Mouse (Mus musculus) hematopoietic stem cell, adult 5-6 weeks (primary cell): ENCODE measurements around the gene Nmt1. TPM values are rescaled to one million over a fixed set of nuclear protein-coding genes. Genes with fewer than 3 reads are reported as not detected.
A peak's percentile ranks its signal among the peaks of the same experiment; 100 is the strongest.

ENCODE experiments used
- ATAC-seq, 2 experiments: fragments of 125-278 bp in 1 of 2; replicated peaks in 1 of 2; 2 replicates each; pipeline ENCODE4 v1.8.0; 2016 to 2017; ENCODE audit warnings: inconsistent platforms in 2 of 2, mild to moderate bottlenecking in 2 of 2, moderate number of reproducible peaks in 2 of 2, low read depth in 1 of 2, moderate TSS enrichment in 1 of 2; ENCODE audit not compliant: low FRiP score in 2 of 2, poor library complexity in 2 of 2, severe bottlenecking in 2 of 2, insufficient read depth in 1 of 2, low TSS enrichment in 1 of 2
- total RNA-seq: library from RNA; stranded (forward); fragments of 172-1452, 232-1000 nt; gene quantifications from 2 replicates; pipeline ENCODE4 v1.2.3, GENCODE M21; 2017

The Nmt1 gene
- total RNA-seq, 1 experiment from 2014 or later: 26.8 TPM

DNA sequence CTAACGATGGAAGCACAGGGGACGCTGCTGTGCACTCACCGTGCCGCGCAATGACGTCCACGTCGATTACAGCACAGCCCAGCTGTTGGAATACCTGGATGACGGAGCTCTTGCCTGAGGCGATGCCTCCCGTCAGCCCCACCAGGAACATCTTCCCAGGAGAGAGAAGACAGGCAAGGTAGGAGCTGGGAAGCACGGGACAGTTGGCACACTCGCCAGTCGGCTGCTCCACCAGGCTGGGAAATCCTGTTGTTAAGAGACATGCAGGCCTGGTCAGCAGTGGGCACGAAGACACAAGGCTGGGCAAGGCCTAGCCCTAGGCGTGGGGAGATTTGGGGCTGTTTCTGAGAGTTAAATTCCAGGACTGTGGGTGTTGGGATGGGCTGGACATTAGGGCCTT, 27.9 kb upstream of the Nmt1 start:
- no peak for ATAC-seq

DNA sequence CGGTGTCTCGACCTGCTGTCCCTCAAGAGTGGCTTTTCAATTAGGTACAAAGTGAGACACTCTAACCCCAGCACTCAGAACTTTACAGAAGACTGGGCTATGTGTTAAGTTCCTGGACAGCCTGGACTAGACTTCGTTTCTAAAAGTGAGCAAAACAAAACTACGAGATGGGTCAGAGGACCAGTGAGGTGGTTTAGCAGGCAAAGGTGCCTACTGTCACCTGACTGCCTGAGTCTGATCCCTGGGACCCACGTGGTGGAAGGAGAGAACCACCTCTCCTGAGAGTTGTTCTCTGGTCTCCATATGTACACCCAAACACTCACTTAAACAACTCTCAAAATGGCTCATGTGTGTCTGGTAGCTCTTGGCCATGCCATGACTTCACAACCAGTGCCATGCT, 26.9 kb upstream of the Nmt1 start:
- no peak for ATAC-seq

DNA sequence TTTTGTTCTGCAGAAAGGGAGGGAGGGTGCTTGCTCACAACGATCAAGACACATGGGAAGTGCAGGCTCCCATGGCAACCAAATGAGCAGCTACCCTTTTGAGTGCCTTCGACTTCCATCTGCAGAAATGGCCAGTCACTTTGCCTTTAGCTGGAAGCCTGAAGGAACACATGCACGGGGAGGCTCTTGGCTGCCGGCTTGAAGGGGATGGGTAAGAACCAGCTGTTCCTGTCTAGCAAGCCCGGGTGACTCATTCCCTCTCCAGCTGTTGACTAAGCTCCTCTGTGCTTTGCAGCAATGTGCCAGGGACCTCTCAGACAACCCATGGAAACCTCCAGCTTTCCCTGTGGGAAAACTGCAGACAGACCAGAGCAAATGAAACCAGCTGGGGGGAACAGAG, 24.8 kb upstream of the Nmt1 start:
- ATAC-seq: no peak

DNA sequence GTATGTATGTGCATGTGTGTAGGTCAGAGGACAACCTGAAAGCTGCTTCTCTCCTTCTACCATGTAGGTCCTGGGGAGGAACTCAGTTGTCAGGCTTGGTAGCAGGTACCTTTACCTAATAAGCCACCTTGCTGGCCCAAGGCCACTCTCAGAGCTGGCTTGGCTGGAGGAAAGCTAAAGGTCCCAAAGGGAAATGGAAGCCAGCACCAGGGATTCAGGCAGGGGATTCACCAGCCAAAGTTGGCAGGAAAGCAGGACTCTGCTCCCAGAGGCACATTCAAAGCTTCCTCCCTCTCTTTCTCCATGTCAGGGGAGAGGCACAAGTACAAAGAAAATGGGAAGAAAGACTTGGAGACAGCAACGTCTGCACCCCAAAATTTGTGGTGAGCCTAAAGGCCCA, 23.1 kb upstream of the Nmt1 start:
- ATAC-seq: no peak

DNA sequence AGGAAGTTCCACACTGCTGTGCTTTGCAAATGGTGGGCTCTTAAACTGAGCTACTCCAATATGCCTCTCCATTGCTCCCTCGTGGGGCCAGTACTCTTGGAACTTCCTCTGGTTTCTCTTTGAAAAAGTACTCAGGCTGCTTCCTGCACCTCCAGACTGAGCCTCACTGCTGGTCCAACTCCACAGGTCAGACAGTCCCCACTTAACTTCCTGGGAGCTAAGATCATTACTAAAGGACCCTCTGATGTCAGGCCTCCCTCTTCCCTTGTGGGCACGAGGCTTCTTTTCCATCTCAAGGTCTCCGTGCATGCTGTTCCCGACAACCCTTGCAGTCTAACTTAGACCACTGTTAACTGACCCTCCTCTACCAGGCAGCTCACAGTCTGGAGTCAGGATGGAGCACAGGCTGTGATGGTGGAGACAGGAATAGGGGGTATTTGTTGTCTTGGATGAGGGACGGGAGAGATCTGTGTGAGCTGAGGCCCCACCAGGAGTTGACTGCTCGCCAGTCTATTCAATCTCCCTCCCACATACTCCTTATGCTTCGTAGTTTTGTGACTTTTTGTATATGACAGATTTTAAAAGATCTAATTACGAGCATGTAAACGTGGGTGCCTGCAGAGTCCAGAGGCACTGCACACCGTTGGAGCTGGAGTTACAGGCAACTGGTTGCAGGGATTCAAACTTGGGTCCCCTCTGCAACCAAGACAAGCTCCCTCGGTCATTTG, 22.6 kb upstream of the Nmt1 start:
- ATAC-seq: no peak

DNA sequence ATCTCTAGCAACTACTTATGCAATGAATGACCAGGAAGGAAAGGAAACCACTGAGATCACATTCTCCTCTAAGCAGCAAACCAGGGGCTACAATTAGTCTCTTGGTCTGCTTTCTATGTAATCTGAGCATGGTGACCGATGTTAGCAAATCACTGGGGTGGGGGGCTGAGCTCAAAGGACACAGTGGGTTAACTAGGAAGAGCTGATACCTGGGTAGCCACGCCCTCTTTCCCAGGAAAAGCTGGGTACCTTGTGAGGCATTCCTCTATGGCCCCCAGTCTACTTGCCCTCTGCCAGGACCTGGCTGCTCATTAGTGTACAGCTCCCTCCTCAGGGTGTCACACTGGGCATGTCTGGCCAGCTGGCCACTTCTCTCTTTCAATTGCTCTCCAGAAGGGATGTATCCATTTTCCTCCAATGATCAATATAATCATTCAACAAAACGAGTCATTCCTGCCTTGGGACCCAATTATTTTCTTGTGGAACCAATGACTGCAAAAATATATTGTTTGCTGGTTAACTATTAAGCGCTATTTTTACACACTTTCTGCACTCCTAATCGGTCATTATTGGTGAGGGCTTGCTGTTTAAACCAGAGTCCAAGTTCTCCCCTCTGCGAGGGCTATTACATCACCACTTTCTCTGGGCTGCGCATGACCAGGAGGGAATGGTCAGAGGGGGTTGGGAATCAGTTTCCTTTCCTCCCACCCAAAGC, 21.5 kb upstream of the Nmt1 start:
- ATAC-seq: no peak

DNA sequence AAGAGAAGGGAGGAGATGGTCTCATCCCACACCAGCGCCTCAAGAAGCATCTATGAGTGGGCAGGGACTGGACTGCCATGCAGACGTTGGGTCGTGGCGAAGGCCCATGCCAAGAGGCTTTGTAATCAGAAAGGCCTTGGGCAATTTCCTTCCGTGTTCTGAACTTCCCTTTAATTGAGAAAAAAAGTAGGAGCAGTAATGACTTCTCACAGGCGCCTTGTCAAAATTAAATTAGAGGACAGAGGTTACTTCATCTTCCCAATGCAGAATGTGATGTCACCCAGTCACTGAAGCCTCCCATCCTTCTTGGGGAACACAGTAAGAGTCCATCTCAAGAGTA, 21.0 kb upstream of the Nmt1 start:
- peak; percentile 69 to 77 for ATAC-seq

DNA sequence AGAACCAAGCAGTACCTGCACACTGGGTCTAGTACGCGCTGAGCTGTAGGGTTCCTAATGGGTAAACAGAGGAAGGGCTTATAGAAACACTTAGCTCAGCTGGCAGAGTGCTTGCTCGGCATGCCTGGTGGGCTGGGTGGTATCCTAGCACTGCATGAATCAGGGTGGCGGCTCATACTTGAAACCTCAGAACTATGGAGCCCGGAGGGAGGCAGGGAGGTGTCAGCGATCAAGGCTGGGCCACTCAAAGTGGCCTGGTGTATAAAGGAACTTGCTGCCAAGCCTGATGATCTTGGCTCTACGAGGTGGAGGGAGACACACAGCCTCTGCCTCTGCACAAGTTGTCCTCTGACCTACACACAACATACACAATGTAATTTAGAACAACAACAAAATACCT, 19.4 kb upstream of the Nmt1 start:
- no peak for ATAC-seq

DNA sequence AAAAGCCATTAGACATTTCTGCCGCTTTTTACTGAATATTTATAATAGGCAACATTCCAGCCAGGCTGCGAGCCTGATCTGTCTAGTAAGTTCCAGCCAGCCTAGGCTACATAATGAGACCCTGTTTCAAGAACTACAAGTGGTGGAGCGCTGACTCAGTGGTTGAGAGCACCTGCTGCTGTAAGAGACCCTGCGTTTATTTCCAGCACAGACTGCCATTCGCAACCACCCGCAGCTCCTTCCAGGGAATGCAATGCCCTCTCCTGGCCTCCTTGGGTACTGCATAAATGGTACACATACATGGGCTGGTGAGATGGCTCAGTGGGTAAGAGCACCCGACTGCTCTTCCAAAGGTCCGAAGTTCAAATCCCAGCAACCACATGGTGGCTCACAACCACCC, 18.8 kb upstream of the Nmt1 start:
- ATAC-seq: no peak

DNA sequence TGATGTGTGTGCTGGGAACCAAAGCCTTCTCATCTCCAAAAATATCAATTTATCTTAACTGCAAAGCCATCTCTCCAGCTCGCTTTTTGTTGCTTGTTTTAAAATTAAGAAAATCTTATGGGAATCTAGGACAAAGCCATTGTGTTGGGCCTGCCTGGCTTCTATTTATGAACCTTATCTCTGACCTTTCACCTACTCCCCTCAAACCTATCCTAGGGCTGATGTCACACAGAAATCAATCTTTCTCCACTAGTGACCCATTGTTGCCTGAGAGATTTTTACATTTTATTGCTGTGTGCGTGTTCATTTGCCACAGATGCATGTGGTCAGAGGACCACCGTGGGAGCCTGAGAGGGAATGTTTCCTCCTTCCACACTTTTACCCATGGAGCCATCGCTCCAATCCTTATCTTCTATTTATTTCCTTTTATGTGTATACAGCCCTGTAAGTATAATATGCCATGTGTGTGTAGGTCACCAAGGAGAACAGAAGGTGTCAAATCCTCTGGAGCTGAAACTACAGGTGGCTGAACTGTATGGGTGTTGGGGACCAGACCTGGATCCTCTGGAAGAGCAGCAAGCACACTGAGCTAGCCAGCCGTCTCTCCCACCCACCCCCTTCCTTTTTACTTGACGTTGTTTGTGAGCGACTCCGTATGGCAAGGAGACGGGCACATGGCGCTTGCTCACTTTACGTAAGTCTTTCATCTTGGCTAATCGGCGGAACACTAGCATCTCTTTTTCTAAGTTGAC, 17.4 kb upstream of the Nmt1 start:
- ATAC-seq: no peak

DNA sequence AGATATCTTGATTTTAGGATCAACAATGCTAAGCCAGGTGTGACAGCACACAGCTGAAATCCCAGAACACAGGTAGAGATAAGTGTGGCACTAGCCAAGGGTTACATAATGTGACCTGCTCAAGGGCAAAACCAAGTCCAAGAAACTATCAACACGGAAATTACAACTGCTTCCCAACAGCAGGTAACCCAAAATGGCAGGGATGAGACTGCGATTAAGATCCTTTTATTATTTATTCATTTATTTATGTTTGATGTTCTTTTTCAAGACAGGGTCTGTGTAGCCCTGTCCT, 16.8 kb upstream of the Nmt1 start:
- no peak for ATAC-seq

DNA sequence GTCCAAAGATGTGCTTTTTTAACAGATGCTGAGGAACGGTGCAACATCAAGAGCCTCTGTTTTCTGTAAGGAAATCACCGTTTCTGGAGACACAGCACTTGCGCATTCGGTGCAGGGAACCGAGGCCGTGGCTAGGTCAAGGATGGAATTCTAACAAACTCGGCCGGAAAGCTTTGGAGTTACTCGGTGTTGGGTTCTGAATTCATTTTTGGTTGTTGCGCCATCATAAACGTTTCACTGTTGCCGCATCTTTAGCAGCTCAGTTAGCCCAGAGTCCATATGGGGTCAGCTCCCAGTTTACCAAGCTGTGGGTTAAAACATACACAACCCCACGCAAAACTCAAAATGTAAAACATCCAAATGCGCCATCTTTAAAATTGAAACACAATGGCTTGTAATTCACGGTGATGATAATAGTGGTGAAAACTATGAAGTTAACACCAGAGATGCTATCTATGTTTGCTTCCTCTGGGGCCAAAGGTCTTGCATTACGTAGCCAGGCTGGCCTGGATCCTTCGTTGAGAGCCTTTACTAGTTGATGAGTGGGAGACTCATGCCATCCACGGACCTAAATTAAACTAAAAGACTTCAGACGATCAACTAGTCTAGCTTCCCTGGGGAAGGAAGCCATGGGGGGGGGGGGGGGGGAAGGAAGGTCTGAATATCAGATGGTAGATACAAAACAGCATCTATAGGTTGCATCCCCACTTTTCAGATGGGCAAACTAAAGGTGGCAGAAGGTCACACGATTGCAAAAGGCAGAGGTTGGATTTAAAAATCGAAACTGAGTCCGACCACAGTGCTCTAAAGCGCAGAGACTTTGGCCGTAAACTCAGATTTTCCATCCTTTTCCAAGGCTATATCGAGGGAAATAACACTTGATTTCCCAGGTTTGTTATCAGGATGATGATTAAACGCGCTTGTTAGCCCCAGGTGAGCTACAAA, 11.8 kb upstream of the Nmt1 start:
- no peak for ATAC-seq

DNA sequence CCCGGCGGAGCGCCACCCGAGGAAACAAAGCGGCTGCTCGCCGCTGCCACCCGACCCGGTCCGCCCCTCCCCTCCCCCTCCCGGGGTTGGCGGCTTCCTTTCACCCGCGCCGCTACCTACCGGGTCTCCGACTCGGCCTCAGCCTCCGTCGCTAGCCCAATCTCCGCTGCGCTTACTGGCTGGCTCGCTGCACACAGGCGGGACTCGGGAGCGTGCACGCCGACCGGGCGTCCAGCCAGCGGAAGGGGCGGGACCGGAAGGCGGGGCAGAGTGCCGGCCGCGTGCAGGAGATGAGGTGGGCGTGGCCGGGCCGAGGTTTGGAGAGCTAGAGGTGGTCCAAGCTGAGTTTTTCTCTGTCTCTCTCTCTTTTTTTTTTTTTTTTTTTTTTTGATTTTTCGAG, 11.1 kb upstream of the Nmt1 start:
- peak; percentile 92 to 99 for ATAC-seq

DNA sequence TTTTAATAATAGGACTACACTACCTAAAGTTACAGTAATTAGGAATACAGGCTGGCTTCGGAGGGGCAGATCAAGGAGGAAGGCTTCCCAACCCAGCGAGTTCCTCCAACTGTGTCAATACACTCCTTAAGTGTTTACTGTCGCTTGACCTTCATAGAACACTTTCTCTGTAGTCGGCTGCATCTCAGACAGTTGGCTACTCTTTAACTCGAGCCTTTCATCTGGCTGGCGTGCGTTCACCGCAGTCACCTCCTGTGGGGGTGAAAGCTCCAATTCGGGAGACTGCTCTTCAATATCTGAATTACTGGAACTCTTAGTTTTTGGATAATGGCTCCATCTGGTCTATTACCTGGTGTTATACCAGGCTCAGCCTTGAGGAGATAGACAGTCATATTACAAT, 10.3 kb upstream of the Nmt1 start:
- ATAC-seq: no peak

DNA sequence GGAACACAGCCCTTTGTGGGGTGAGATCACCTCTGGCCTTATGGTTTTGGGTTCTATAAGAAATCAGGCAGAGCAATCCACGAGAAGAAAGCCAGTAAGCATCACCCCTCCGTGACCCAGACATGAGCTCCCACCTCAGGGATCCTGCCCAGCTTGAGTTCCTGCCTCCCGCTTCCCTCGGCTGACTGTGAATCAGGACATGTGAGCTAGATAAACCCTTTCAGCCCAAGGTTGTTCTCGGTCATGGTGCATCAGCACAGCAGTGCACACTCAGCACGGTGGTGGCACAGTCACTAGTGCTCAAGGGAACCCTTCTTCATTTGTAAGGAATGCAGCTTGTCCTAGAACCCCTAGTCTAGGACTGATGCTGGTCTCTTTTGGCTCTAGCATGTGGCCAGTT, 9.1 kb upstream of the Nmt1 start:
- no peak for ATAC-seq

DNA sequence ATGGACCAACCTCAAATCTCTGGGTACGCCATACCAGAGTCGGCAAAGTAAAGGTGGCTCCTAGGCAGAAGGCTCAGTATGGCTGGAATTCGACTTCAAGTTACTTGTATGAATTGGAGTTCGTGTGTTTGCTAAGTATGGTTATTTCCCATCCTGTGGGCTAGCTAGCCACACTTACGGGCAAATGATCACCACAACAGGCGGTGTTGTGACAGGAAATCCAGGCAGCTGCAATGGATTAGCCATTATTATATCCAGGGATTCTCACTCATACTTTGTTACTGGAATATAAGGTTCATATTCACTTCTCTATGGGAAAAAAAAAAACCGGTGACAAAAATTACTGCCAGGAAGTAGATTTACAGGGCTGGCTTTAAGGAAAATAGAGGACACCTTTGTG, 8.7 kb upstream of the Nmt1 start:
- no peak for ATAC-seq

DNA sequence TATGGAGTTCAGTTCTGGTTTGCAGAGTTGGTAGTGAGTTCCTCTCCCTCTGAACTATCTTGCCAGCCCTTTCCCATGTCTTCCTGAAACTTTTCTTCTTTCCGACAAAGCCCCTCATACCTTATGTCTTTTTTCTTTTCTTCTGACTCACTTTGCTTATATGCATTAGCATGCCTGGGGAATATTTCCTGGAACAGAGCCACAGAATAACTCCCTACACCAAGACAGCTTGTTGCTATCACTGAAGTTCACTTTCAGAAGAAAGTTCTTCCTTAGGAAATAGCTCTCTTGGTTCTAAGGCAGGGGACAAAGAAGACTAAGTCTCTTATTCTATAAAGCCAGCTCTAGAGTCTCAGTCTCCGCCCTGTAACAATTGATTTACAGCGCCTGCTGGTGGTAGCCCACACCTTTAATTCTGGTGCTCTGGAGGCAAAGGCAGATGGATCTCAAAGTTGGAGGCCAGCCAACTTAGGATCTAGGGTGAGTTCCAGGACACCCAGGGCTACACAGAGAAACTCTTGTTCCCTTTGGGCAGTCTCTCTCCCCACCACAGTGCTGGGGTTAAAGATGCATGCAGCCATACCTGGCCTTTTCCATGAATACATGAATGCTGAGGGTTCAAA, 7.2 kb upstream of the Nmt1 start:
- ATAC-seq: no peak
